Mouse (Mus musculus) lung, embryonic 14.5 days (tissue): Measurements from ENCODE around the gene Sebox. TPM values are rescaled to one million over a fixed set of nuclear protein-coding genes. Genes with fewer than 3 reads are reported as not detected.

Experiments
- ATAC-seq: fragments of 200-750 bp; cut with Nextera tagmentation; 2 replicates; pipeline ENCODE4 v1.8.0; 2017; ENCODE audit warnings: mild to moderate bottlenecking, moderate TSS enrichment, moderate library complexity; ENCODE audit not compliant: insufficient read depth
- DNase-seq: peaks from one replicate; pipeline ENCODE4 v3.0.0-alpha.2; 2015
- H3K27ac ChIP-seq: fragments of 300-500 bp; sonication (generic); 2 replicates; pipeline ENCODE4 v1.5.1; 2014; ENCODE audit warnings: low read depth, mild to moderate bottlenecking, moderate library complexity
- H3K27me3 ChIP-seq: fragments of 300-500 bp; sonication (generic); 2 replicates; pipeline ENCODE4 v1.6.1; 2014; ENCODE audit warnings: low read length, control low read depth; ENCODE audit not compliant: insufficient read depth
- H3K36me3 ChIP-seq: fragments of 300-500 bp; sonication (generic); 2 replicates; pipeline ENCODE4 v1.6.1; 2014; ENCODE audit warnings: control low read depth; ENCODE audit not compliant: insufficient read depth
- H3K4me1 ChIP-seq: fragments of 300-500 bp; sonication (generic); 2 replicates; pipeline ENCODE4 v1.6.1; 2014; ENCODE audit warnings: antibody characterized with exemption, control low read depth; ENCODE audit not compliant: insufficient read depth
- H3K4me2 ChIP-seq: fragments of 300-500 bp; sonication (generic); 2 replicates; pipeline ENCODE4 v1.6.1; 2014; ENCODE audit warnings: mild to moderate bottlenecking
- H3K4me3 ChIP-seq: fragments of 300-500 bp; sonication (generic); 2 replicates; pipeline ENCODE4 v1.5.1; 2014; ENCODE audit warnings: low read depth, low read length
- H3K9ac ChIP-seq: fragments of 300-500 bp; sonication (generic); 2 replicates; pipeline ENCODE4 v1.6.1; 2014
- H3K9me3 ChIP-seq: fragments of 300-500 bp; sonication (generic); 2 replicates; pipeline ENCODE4 v1.6.1; 2016; ENCODE audit warnings: low read depth, low read length, control low read depth
- CTCF ChIP-seq: IDR thresholded peaks from 2 replicates; pipeline ENCODE4 v1.5.1; 2016; ENCODE audit warnings: antibody characterized with exemption, low read depth
- WGBS: fragments of 180-500 bp; shearing (Covaris S2); extraction: QIAGEN DNeasy Blood & Tissue Kit; methylation state at CpG from one replicate; pipeline ENCODE4 v1.1.7; 2014; 5-methylcytosine and 5-hydroxymethylcytosine counted together
- polyA plus RNA-seq: library from polyadenylated mRNA; unstranded; fragments of >200 nt; fragmentation: Nextera tagmentation; extraction: Ambion mirVana; gene quantifications from 2 replicates; pipeline ENCODE4 v1.2.1, GENCODE M21; 2014

Gene Sebox
- polyA plus RNA-seq, 1 experiment from 2014 or later, result not detected

DNA sequence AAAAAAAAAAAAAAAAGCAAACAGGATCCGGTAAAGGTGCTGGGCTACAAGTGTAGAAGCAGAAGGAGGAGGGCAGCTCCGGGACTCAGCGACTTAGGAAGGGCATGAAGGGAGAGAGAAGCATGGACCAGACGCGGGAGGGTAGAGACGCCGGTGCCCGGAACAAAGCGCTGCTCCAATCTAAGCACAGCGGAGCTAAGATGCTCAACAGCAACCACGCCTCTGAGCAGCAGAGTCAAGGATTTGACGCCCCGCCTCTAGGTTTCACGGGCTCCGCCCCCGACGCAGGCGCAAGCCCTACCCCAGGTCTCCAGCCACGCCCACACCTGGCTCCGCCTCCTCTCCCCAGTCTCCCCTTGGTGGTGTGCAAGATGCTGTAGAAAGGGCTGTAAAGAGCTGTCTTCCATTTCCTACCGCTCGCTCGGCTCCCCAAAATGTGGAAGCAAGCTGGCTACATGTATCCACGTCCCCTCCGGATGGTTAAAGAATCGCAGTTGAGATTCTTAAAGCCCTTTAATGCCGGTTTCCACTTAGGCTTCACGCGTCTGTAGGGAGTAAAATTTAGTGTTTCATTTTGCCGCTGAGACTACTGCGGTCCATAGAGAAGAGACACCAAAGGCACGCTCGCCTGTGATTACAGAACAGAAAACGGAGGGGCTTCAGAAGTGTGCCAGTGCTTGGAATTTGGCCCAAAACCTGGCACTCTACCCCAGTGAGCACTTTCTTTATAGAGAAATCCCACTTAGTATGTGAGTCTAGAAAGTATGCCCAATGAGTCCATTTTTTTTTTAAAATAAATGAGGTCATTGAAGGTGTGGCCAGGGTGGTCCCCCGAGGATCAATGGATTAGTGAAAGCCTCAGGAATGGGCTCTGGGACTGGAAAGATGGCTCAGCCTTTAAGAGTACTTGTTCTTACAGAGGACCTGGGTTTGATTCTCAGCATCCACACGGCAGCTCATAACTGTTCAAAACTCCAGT, 5.4 kb upstream of the Sebox start, which contains the start of gene Sarm1:
Sarm1 (minus strand) TSS at position 211 of the 979 bp plus-strand sequence.
- Histone ChIP-seq H3K36me3 (no peaks in the 10 kb centered on the region), H3K4me2 (peak within 1 kb of the TSS; percentile 99), H3K9me3 (no peaks in the 10 kb centered on the region), H3K4me1 (0 out of 2 replicates have a peak, but pooled peaks cover 4% of the 10 kb centered on the region), H3K9ac (peak within 1 kb of the TSS; percentile 41), H3K4me3 (peak within 1 kb of the TSS; percentile 50), H3K27me3 (peaks cover 56% of the 10 kb centered on the region), H3K27ac (no peak within 1 kb of the TSS)
- WGBS, result 3% methylated on average over 36 of the region's 36 CpGs
- TF ChIP-seq CTCF, result 0 out of 2 replicates have a peak, but pooled peaks have one; percentile 15
- DNase-seq, result peak; percentile 98
- ATAC-seq, result peak; percentile 94

DNA sequence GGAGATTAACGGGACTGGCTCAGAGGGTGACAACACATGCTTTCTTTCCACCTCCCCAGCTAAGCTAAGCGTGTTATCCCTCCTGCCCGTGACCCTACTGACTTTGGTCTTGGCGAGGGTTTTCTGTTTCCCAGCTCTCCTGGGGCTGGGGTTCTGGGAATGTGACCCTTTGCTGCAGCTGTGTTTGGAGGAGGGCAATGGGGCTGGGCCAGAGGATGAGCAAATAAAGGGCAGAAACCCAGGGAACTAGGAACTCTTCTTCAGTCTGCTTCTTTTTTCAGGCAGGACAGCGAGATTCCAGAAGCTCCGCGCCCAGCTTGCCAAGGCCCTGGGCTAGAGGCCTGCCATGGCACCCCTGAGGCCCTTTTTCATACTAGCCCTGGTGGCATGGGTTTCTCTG, 4.2 kb upstream of the Sebox start, which contains the start of gene Vtn:
Vtn (plus strand) TSS at position 88 of the 400 bp plus-strand sequence.
- Histone ChIP-seq H3K4me3 (peak within 1 kb of the TSS; percentile 50), H3K4me1 (0 out of 2 replicates have a peak, but pooled peaks cover 4% of the 10 kb centered on the region), H3K9ac (peak within 1 kb of the TSS; percentile 34; the same call in 1 of the 2 replicates), H3K36me3 (no peaks in the 10 kb centered on the region), H3K9me3 (no peaks in the 10 kb centered on the region), H3K4me2 (peak within 1 kb of the TSS; percentile 99), H3K27ac (no peak within 1 kb of the TSS), H3K27me3 (peaks cover 56% of the 10 kb centered on the region)
- WGBS, result 35% methylated on average over 7 of the region's 7 CpGs
- no peak for ATAC-seq
- no peak for TF ChIP-seq CTCF
- DNase-seq, result no peak

DNA sequence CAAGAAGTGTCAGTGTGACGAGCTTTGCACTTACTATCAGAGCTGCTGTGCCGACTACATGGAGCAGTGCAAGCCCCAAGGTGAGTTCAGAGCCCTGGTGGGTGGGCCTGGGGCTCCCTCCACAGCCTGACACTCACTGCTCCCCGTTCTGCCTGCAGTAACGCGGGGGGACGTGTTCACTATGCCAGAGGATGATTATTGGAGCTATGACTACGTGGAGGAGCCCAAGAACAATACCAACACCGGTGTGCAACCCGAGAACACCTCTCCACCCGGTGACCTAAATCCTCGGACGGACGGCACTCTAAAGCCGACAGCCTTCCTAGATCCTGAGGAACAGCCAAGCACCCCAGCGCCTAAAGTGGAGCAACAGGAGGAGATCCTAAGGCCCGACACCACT, 3.7 kb upstream of the Sebox start:
- ATAC-seq, result no peak
- no peak for DNase-seq
- H3K4me3 ChIP-seq, result no peak overlapping the region
- H3K27ac ChIP-seq, result no peak overlapping the region
- 0 out of 2 replicates have a peak, but pooled peaks cover 4% of the 10 kb centered on the region for H3K4me1 ChIP-seq
- no peak overlapping the region for H3K4me2 ChIP-seq
- no peak overlapping the region for H3K9ac ChIP-seq
- no peak for TF ChIP-seq CTCF
- no peaks in the 10 kb centered on the region for H3K36me3 ChIP-seq
- peaks cover 56% of the 10 kb centered on the region for H3K27me3 ChIP-seq
- no peaks in the 10 kb centered on the region for H3K9me3 ChIP-seq
- 34% methylated on average over 16 of the region's 16 CpGs for WGBS

DNA sequence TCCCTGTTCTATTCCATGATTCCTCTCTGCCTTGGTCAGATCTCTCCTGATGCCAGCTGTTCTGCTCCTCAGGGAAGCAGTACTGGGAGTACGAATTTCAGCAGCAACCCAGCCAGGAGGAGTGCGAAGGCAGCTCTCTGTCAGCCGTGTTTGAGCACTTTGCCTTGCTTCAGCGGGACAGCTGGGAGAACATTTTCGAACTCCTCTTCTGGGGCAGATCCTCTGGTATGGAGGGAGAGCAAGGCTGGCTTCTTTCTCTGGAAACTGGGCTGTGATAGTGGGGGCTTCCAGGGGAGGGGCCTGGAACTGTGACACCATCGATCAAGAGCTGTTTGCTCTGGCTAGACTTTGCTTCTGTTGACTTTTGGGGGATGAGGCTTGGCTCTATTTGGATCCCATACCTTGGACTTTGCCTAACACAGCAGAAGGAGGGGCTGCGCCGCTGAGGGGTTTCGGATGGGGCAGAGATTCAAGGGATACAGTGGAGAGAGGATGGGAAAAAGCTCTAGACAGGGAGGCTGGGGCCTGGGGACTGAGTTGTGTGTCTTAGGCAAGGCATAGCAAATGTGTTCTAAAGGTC, 2.5 kb upstream of the Sebox start:
- TF ChIP-seq CTCF, result no peak
- Histone ChIP-seq H3K9me3 (no peaks in the 10 kb centered on the region), H3K36me3 (no peaks in the 10 kb centered on the region), H3K9ac (no peak overlapping the region), H3K4me1 (0 out of 2 replicates have a peak, but pooled peaks cover 4% of the 10 kb centered on the region), H3K27ac (no peak overlapping the region), H3K4me2 (no peak overlapping the region), H3K27me3 (peaks cover 45% of the 10 kb centered on the region), H3K4me3 (no peak overlapping the region)
- WGBS, result 57% methylated on average over 9 of the region's 9 CpGs
- no peak for DNase-seq
- no peak for ATAC-seq

DNA sequence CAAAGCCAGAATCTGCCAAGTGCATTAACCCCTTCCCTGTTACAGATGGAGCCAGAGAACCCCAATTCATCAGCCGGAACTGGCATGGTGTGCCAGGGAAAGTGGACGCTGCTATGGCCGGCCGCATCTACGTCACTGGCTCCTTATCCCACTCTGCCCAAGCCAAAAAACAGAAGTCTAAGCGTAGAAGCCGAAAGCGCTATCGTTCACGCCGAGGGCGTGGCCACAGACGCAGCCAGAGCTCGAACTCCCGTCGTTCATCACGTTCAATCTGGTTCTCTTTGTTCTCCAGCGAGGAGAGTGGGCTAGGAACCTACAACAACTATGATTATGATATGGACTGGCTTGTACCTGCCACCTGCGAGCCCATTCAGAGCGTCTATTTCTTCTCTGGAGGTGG, 1.7 kb upstream of the Sebox start:
- 75% methylated on average over 20 of the region's 20 CpGs for WGBS
- H3K27ac ChIP-seq, result no peak overlapping the region
- TF ChIP-seq CTCF, result no peak
- H3K27me3 ChIP-seq, result peaks cover 37% of the 10 kb centered on the region
- no peak overlapping the region for H3K4me3 ChIP-seq
- H3K9ac ChIP-seq, result no peak overlapping the region
- ATAC-seq (no peak), DNase-seq (no peak)
- H3K4me2 ChIP-seq, result no peak overlapping the region
- H3K36me3 ChIP-seq, result peaks cover 4% of the 10 kb centered on the region; the same call in 1 of the 2 replicates
- H3K9me3 ChIP-seq, result no peaks in the 10 kb centered on the region
- 0 out of 2 replicates have a peak, but pooled peaks cover 4% of the 10 kb centered on the region for H3K4me1 ChIP-seq

DNA sequence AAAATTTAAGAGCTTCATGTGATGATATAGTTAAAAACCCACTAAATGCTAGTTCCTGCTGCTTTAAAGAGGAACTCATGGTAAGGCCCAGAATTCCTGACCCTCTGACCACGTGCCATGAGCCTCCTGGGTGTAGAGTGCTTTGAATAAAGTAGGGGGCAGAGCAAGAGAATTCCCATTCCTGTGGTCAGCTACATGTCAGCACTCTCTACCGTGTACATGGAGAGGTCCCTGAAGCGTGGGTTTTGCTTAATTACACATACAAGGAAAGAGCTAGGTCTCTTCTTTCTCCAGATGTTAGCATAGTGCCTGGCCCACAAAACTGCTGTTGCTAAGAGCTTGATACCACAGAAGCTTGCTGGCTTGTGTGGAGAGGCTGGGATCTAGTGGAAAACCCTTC, 2.2 kb downstream of the Sebox start:
- H3K4me1 ChIP-seq, result no peaks in the 10 kb centered on the region
- H3K4me3 ChIP-seq, result no peak overlapping the region
- H3K4me2 ChIP-seq, result no peak overlapping the region
- ATAC-seq (no peak), DNase-seq (no peak)
- no peak for TF ChIP-seq CTCF
- H3K9me3 ChIP-seq, result no peaks in the 10 kb centered on the region
- H3K9ac ChIP-seq, result no peak overlapping the region
- no peak overlapping the region for H3K27ac ChIP-seq
- H3K27me3 ChIP-seq, result peaks cover 6% of the 10 kb centered on the region; the same call in 1 of the 2 replicates
- WGBS, result 76% methylated on average over 3 of the region's 3 CpGs
- H3K36me3 ChIP-seq, result peaks cover 34% of the 10 kb centered on the region; the same call in 1 of the 2 replicates
